Mouse (Mus musculus) liver, postnatal 0 days (tissue): ENCODE data around the gene Cep250. TPM values are rescaled to one million over a fixed set of nuclear protein-coding genes. Genes with fewer than 3 reads are reported as not detected.
"Not testable (repeated sequence)": the region's sequence is repeated elsewhere in the genome, so short reads cannot be mapped to it uniquely, and the experiment has no call there.

Experiments
- ATAC-seq: fragments of 200-750 bp; cut with Nextera tagmentation; 2 replicates; pipeline ENCODE4 v1.8.0; 2017; ENCODE audit warnings: mild to moderate bottlenecking, moderate library complexity
- DNase-seq: peaks from one replicate; pipeline ENCODE4 v3.0.0-alpha.2; 2016
- H3K27ac ChIP-seq: fragments of 300-500 bp; sonication (generic); 2 replicates; pipeline ENCODE4 v1.5.1; 2014; ENCODE audit warnings: antibody characterized with exemption, moderate library complexity, mild to moderate bottlenecking, low read depth
- H3K27me3 ChIP-seq: fragments of 300-500 bp; sonication (generic); 2 replicates; pipeline ENCODE4 v1.6.1; 2014; ENCODE audit warnings: low read length, control low read depth, mixed read lengths; ENCODE audit not compliant: insufficient read depth
- H3K36me3 ChIP-seq: fragments of 300-500 bp; sonication (generic); replicated peaks from 2 replicates; pipeline ENCODE4 v1.6.1; 2014; ENCODE audit warnings: mild to moderate bottlenecking, control low read depth, low read length, moderate library complexity, mixed read lengths; ENCODE audit not compliant: insufficient read depth
- H3K4me1 ChIP-seq: fragments of 300-500 bp; sonication (generic); 2 replicates; pipeline ENCODE4 v1.6.1; 2014; ENCODE audit warnings: antibody characterized with exemption, mild to moderate bottlenecking, control low read depth; ENCODE audit not compliant: insufficient read depth
- H3K4me2 ChIP-seq: fragments of 300-500 bp; sonication (generic); 2 replicates; pipeline ENCODE4 v1.6.1; 2014; ENCODE audit warnings: low read depth, mild to moderate bottlenecking, low read length, moderate library complexity, mixed read lengths
- H3K4me3 ChIP-seq: fragments of 300-500 bp; sonication (generic); 2 replicates; pipeline ENCODE4 v1.5.1; 2014; ENCODE audit warnings: low read depth, low read length
- H3K9ac ChIP-seq: fragments of 300-500 bp; sonication (generic); replicated peaks from 2 replicates; pipeline ENCODE4 v1.6.1; 2014; ENCODE audit warnings: mild to moderate bottlenecking, moderate library complexity
- H3K9me3 ChIP-seq: fragments of 300-500 bp; sonication (generic); 2 replicates; pipeline ENCODE4 v1.6.1; 2016; ENCODE audit warnings: mild to moderate bottlenecking, control low read depth, low read length, mixed read lengths
- CTCF ChIP-seq: sonication (generic); IDR thresholded peaks from 2 replicates; pipeline ENCODE4 v1.5.1; 2016; ENCODE audit warnings: antibody characterized with exemption, low read depth
- EP300 ChIP-seq: IDR thresholded peaks from 2 replicates; pipeline ENCODE4 v1.6.1; 2016; ENCODE audit warnings: antibody characterized with exemption, low read depth, mild to moderate bottlenecking
- WGBS: fragments of 180-500 bp; shearing (Covaris S2); extraction: QIAGEN DNeasy Blood & Tissue Kit; methylation state at CpG from one replicate; pipeline ENCODE4 v1.1.7; 2014; ENCODE audit not compliant: insufficient replicate concordance; 5-methylcytosine and 5-hydroxymethylcytosine counted together
- polyA plus RNA-seq: library from polyadenylated mRNA; unstranded; fragments of >200 nt; fragmentation: Nextera tagmentation; extraction: Ambion mirVana; gene quantifications from 2 replicates; pipeline ENCODE4 v1.2.1, GENCODE M21; 2015

Cep250 gene
- polyA plus RNA-seq: 3.1 and 5.0 TPM in 2 replicates

DNA sequence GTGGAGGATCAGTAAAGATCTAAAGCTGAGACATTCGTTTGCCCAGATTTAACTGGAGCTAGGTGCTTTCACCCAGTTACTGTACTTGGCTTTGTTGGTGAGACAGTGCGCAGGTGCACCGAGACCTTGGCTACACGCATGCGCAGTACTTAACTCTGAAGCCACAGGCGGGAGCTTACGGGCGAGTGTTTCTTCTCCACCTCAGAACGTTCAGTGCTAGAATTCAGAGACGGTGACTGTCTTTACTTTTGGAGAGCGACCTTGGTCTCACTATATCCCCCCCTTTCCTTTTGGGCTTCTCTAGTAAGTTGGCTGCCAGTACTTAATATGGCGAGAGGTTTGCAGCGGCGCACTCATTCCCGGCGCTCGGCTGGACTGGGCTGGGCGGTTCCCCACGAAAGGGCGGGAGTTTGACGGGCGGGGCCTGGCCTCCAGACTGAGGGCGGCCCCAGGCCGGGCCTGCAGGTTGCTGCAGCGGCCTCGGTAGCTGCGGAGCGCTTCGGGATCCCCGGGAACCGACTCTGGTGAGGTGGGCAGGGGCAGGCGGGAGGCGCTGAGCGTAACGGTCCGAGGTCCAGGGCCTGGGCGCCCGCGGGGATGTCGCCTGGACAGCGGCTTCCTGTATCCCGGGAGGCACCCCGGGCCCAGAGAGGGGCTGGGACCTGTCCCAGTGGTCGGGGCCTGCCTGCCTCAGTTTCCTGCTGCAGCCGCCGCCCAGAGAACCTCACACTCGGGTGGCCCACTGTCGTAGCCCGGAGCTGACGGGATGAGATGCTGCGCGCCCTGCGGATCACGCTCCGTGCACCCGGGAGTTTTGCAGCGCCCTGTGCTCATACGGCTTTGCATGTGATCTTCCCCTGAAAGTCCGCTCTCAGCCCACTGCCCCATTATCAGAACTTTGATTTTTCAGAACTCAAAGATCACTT, at the start of gene Cep250:
Gene Cep250 (plus strand): TSS at position 325 of the 926 bp plus-strand sequence.
- whole genome bisulfite sequencing: under 1% methylated on average over 59 of the region's 59 CpGs
- no peak for TF ChIP-seq CTCF
- TF ChIP-seq EP300: no peak
- Histone ChIP-seq H3K27ac (peak within 1 kb of the TSS; percentile 79), H3K4me3 (peak within 1 kb of the TSS; percentile 94), H3K9ac (peak within 1 kb of the TSS; percentile 89), H3K4me2 (peak within 1 kb of the TSS; percentile 99), H3K27me3 (no peaks in the 10 kb centered on the region), H3K36me3 (no peaks in the 10 kb centered on the region), H3K4me1 (peaks cover 5% of the 10 kb centered on the region), H3K9me3 (no peaks in the 10 kb centered on the region)
- ATAC-seq (peak; percentile 99), DNase-seq (peak; percentile 95)

DNA sequence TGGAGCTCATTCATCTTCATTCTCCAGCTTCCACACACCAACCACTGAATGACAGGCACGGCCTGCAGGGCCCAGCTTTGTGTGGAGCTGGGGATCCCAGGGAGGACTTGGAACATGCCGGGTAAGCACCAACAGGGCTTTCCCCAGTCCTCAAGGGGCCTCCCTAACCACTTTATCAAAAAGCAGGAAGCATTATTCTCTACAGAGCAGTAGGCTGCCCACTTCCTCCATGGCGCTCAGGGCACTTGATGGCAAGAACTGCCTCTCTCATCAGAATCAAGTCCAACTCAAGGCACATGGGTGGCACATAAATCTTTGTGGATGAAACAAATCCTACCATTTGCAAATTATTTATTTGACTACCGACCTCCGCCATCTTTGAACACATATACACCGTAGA, 41.6 kb upstream of the Cep250 start:
- DNase-seq (no peak), ATAC-seq (no peak)
- no peak overlapping the region for H3K4me2 ChIP-seq
- H3K27ac ChIP-seq: no peak overlapping the region
- peaks cover 35% of the 10 kb centered on the region for H3K36me3 ChIP-seq
- H3K27me3 ChIP-seq: no peaks in the 10 kb centered on the region
- no peaks in the 10 kb centered on the region for H3K4me1 ChIP-seq
- H3K9ac ChIP-seq: no peak overlapping the region
- TF ChIP-seq EP300: no peak
- TF ChIP-seq CTCF: no peak
- no peaks in the 10 kb centered on the region for H3K9me3 ChIP-seq
- 68% methylated on average over 6 of the region's 6 CpGs for WGBS
- no peak overlapping the region for H3K4me3 ChIP-seq

DNA sequence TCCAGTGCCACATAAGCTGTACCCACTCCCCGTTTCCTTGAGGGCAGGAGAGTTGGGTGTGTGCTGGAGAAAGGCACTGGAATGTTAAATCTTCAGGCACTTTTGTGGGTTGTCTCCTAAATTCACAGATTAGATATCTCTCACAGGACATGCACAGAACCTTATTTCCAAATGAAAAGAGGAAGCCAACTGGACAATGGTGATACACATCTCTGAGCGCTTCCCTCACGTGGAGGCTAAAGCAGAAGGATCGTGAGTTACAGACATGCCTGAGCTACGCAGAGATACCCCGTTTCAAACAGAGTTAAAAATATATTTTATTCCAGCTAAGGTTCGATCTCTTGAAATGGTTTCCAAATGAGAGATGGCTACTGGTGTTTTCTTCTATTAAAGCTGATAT, 33.1 kb upstream of the Cep250 start:
- no peak overlapping the region for H3K27ac ChIP-seq
- no peak overlapping the region for H3K4me3 ChIP-seq
- TF ChIP-seq CTCF (no peak), EP300 (no peak)
- no peaks in the 10 kb centered on the region; the same call in 1 of the 2 replicates for H3K4me1 ChIP-seq
- peaks cover 17% of the 10 kb centered on the region; the same call in 1 of the 2 replicates for H3K36me3 ChIP-seq
- ATAC-seq: no peak
- no peak overlapping the region for H3K4me2 ChIP-seq
- H3K9me3 ChIP-seq: no peaks in the 10 kb centered on the region
- H3K9ac ChIP-seq: no peak overlapping the region
- H3K27me3 ChIP-seq: no peaks in the 10 kb centered on the region
- WGBS: 64% methylated on average over 7 of the region's 7 CpGs
- no peak for DNase-seq

DNA sequence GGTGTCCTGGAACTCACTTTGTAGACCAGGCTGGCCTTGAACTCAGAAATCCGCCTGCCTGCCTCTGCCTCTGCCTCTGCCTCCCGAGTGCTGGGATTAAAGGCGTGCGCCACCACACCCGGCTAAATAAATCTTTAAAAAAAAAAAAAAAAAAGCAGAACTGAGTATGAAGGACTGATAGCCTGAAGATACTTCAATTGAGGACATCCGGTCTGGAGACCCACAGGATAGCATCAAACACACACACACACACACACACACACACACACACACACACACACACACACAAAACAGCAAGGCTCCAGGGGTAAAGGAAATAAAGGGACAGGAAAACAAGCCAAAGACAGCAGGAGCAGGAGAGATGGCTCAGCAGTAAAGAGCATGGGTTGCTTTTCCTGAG, 31.0 kb upstream of the Cep250 start:
- H3K27me3 ChIP-seq, H3K27ac ChIP-seq, H3K4me2 ChIP-seq, DNase-seq, H3K9me3 ChIP-seq, H3K36me3 ChIP-seq, H3K4me3 ChIP-seq, H3K9ac ChIP-seq, ATAC-seq: not testable (repeated sequence)
- WGBS: 60% methylated on average over 6 of the region's 6 CpGs
- peaks cover 11% of the 10 kb centered on the region for H3K4me1 ChIP-seq

DNA sequence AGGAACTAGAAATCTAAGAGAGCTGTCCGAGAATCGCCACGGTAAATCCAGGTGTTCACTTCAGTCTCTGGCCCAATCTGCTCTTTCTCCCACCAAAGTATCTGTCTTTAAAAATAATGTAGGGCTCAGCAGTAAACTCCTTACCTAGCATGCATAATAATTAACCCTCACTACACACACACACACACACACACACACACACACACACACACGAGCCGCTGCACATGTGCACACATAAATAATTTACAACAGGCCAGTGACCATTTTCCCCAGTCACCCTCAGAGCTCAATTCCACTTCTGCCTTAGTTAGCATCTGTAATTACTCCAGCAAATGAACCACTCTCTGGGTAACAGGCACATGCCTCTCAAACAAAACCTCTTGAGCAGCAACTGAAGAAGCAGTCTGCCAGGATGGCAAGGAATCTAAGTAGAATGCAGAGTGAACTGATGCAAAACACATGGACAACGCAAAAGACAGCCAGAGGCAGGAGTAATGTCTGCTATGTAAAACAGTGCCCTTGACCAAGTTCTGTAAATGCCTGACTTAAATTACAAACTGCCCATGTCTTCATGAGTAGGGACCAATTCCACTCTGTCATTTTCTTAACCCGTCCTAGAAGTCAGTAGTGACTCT, 27.4 kb upstream of the Cep250 start:
- Histone ChIP-seq H3K4me3 (peak overlapping the region; percentile 60), H3K9me3 (no peaks in the 10 kb centered on the region), H3K4me2 (peak overlapping the region; percentile 79), H3K9ac (peak overlapping the region; percentile 73; the same call in 1 of the 2 replicates), H3K27ac (no peak overlapping the region), H3K4me1 (peaks cover 18% of the 10 kb centered on the region), H3K36me3 (0 out of 2 replicates have a peak, but pooled peaks cover 3% of the 10 kb centered on the region), H3K27me3 (no peaks in the 10 kb centered on the region)
- TF ChIP-seq EP300: no peak
- DNase-seq: no peak
- 51% methylated on average over 7 of the region's 7 CpGs for WGBS
- ATAC-seq: no peak
